ENCODE assay signal across 18 mouse cellular contexts in the genomic region with DNA sequence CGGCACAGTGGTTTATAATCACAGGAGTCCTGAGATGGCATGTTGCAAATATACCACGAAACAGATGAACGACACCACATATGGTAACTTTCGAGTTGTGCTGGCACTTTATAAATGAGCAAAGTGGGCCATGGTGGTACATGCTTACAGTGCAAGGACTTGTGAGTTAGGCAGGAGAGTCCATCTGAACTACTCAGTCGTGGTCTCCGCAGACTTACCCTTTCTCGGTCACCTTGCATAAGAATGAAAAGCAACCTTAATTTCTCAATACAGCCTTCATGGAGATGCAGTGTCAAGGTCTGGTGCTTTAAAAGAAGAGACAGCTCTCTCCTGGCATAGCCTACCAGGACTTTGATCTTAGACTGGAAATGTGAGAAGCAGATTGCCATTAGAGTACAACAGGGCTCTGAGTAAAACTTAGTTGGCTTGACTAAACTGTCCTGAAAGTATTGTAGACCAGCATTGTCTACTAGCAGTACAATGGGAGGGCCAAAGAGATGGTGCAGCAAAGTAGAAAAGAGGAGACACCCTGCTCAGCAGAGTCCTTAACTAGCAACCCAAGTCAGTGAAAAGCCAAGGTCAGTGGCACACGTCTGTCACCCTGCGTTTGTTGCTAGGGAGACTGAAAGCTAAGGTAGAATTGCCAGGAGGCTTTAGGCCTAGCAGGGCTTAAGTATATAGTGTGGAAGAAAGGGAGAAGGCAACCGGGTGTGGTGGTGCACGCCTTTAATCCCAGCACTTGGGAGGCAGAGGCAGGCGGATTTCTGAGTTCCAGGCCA. TPM values are rescaled to one million over a fixed set of nuclear protein-coding genes. Genes with fewer than 3 reads are reported as not detected.
DNase-seq lines count a peak whose midpoint lies in the region; ATAC-seq lines count a peak whose summit lies in the region.
"Had no signal": no experiment of that assay in that cellular context is flagged by ENCODE, and none has a peak within 500 bp of the region (broad histone marks: within the 10 kb centered on the region; RNA-seq: fewer than 3 reads in every experiment).

No protein-coding gene starts in this region.

- H3K4me1 ChIP-seq in kidney, embryonic 16.5 days (ENCODE audit: insufficient read depth, low read length), result peaks cover 8% of the 10 kb centered on the region
- peaks cover 4% of the 10 kb centered on the region; the same call in 1 of the 2 replicates for H3K4me1 ChIP-seq in stomach, embryonic 15.5 days

- no peak overlapping the region for H3K27ac ChIP-seq in kidney, embryonic 16.5 days (ENCODE audit: low read length)
- no peak overlapping the region for H3K27ac ChIP-seq in stomach, embryonic 15.5 days
- H3K27ac ChIP-seq: forebrain, embryonic 15.5 days; kidney, embryonic 15.5 days; midbrain, embryonic 12.5 days had no signal

- 90% methylated on average over 12 of the region's 12 CpGs for WGBS in kidney, embryonic 16.5 days
- WGBS in stomach, embryonic 15.5 days, result 83% methylated on average over 12 of the region's 12 CpGs

- H3K9ac ChIP-seq in kidney, embryonic 16.5 days (replicated peaks; ENCODE audit: low read length), result no peak overlapping the region
- no peak overlapping the region for H3K9ac ChIP-seq in stomach, embryonic 15.5 days
- H3K9ac ChIP-seq: forebrain, embryonic 15.5 days; kidney, embryonic 15.5 days; midbrain, embryonic 12.5 days had no signal

- H3K4me2 ChIP-seq in kidney, embryonic 16.5 days (replicated peaks; ENCODE audit: low read depth, low read length), result no peak overlapping the region
- H3K4me2 ChIP-seq in stomach, embryonic 15.5 days, result no peak overlapping the region
- H3K4me2 ChIP-seq: forebrain, embryonic 15.5 days; kidney, embryonic 15.5 days; midbrain, embryonic 12.5 days had no signal

- DNase-seq in kidney, adult 9 months, result peak; percentile 31
- DNase-seq in ES-CJ7 (ENCODE audit: low read depth, low spot score) (peak; percentile 67), ZHBTc4 (ENCODE audit: low read depth, low spot score) (peak; percentile 76), MN1 (ENCODE audit: low spot score) (no peak)
- DNase-seq in frontal cortex, adult 2 months (ENCODE audit: extremely low spot score in 1 of 2, low spot score in 1 of 2), result no peak
- DNase-seq: cerebellum, postnatal 10 days; gastrocnemius, postnatal 36 days; layer of hippocampus, postnatal 36 days; right cerebral cortex, postnatal 14 days had no signal

- H3K9me3 ChIP-seq in kidney, embryonic 16.5 days (ENCODE audit: low read length), result no peaks in the 10 kb centered on the region
- no peaks in the 10 kb centered on the region for H3K9me3 ChIP-seq in stomach, embryonic 15.5 days
- H3K9me3 ChIP-seq: forebrain, embryonic 15.5 days; G1E; kidney, embryonic 15.5 days; midbrain, embryonic 12.5 days had no signal

- H3K4me3 ChIP-seq in kidney, embryonic 16.5 days (ENCODE audit: low read length), result no peak overlapping the region
- H3K4me3 ChIP-seq in stomach, embryonic 15.5 days (replicated peaks), result no peak overlapping the region
- H3K4me3 ChIP-seq: forebrain, embryonic 15.5 days; kidney, embryonic 15.5 days; midbrain, embryonic 12.5 days had no signal

- H3K36me3 ChIP-seq in kidney, embryonic 16.5 days (ENCODE audit: insufficient read depth, low read length), result peaks cover 62% of the 10 kb centered on the region
- peaks cover 49% of the 10 kb centered on the region for H3K36me3 ChIP-seq in stomach, embryonic 15.5 days

- H3K27me3 ChIP-seq in kidney, embryonic 16.5 days (ENCODE audit: insufficient read depth, low read length), result no peaks in the 10 kb centered on the region
- H3K27me3 ChIP-seq in stomach, embryonic 15.5 days (replicated peaks), result no peaks in the 10 kb centered on the region
- H3K27me3 ChIP-seq: forebrain, embryonic 15.5 days; kidney, embryonic 15.5 days; midbrain, embryonic 12.5 days had no signal

- ATAC-seq in kidney, embryonic 16.5 days (ENCODE audit: low FRiP score, low TSS enrichment), result no peak
- ATAC-seq in stomach, embryonic 15.5 days (ENCODE audit: insufficient read depth, low FRiP score, low read depth), result peak; percentile 45; the same call in 1 of the 2 replicates
- ATAC-seq: forebrain, embryonic 15.5 days; inflammation-experienced regulatory T-cells, adult 6 months; lung, postnatal 0 days had no signal

RNA-seq across cellular contexts. Expression of a gene that starts 5.3 kb away (rescaled TPM):
- polyA plus RNA-seq in kidney, embryonic 16.5 days (2015; fragmentation: Nextera tagmentation; extraction: Ambion mirVana), result 410 and 416 TPM in 2 replicates
- polyA plus RNA-seq in stomach, embryonic 15.5 days (2015; fragmentation: Nextera tagmentation; extraction: Ambion mirVana), result 511 and 526 TPM in 2 replicates
- 1,075 and 1,203 TPM in 2 replicates for polyA plus RNA-seq in frontal cortex, adult 2 months (2012; rRNA removed)

RNA-seq across cellular contexts. Expression of a gene that starts 13.4 kb away (rescaled TPM):
- polyA plus RNA-seq in kidney, embryonic 16.5 days (2015; fragmentation: Nextera tagmentation; extraction: Ambion mirVana), result 1.3 and 2.6 TPM in 2 replicates
- polyA plus RNA-seq in stomach, embryonic 15.5 days (2015; fragmentation: Nextera tagmentation; extraction: Ambion mirVana), result 1.6 and 1.9 TPM in 2 replicates
- 0.84 and 0.90 TPM in 2 replicates for polyA plus RNA-seq in frontal cortex, adult 2 months (2012; rRNA removed)

RNA-seq across cellular contexts. Expression of a gene that starts 21.9 kb away (rescaled TPM):
- polyA plus RNA-seq in kidney, embryonic 16.5 days (2015; fragmentation: Nextera tagmentation; extraction: Ambion mirVana), result 22.4 and 24.7 TPM in 2 replicates
- polyA plus RNA-seq in stomach, embryonic 15.5 days (2015; fragmentation: Nextera tagmentation; extraction: Ambion mirVana), result 19.9 and 21.5 TPM in 2 replicates
- 13.0 and 14.1 TPM in 2 replicates for polyA plus RNA-seq in frontal cortex, adult 2 months (2012; rRNA removed)

RNA-seq across cellular contexts. Expression of a gene that starts 58.2 kb away (rescaled TPM):
- polyA plus RNA-seq in kidney, embryonic 16.5 days (2015; fragmentation: Nextera tagmentation; extraction: Ambion mirVana), result 0.11 and 0.18 TPM in 2 replicates
- 0.08 TPM in 1 of 2 replicates, not detected in the other for polyA plus RNA-seq in stomach, embryonic 15.5 days (2015; fragmentation: Nextera tagmentation; extraction: Ambion mirVana)
- 0.59 and 0.84 TPM in 2 replicates for polyA plus RNA-seq in frontal cortex, adult 2 months (2012; rRNA removed)
- polyA plus RNA-seq: G1E; hindbrain, embryonic 11.5 days; inflammation-experienced regulatory T-cells, adult 6 months had no signal

Comparison
In these comparisons a context has a peak if more than half of its experiments do, and no peak if none do; other contexts are left out.
1. DNase-seq: peak in kidney, adult 9 months (single experiment), ES-CJ7 (single experiment) and ZHBTc4 (single experiment); none in frontal cortex, adult 2 months (0 of 2) and MN1 (single experiment).